Mouse (Mus musculus): ENCODE measurements around the gene Rwdd2a.

The Rwdd2a gene

DNA sequence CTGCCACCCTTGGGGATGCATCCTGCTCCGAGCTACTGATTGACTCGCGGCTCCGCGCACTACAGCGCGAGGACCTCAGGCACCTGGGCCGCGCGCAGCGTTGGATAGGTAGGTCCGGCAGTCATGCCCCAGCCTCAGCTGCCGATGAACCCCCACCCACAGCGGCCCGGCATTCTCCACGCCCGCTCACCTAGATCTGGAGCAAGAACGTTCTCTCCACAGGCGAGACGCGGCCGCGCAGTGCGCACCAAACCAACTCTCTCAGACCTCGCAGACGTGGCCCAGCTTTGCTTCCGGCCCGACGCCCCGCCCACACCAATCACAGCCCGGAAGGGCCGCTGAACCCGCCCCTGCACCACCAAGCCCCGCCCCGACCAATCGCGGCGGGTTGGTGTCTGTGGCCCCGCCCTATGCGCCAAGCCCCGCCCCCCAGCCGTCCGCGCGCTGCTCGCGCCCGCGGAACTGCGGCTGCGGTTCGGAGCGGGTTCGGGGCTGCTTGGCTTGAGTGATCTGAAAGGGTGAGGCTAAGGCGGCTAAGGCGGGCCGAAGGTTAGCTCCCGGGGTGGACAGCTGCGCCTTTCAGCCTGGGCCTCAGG, at the start of gene Rwdd2a, which contains the start of gene Pgm3:
Gene Rwdd2a (plus strand): TSS at position 452 of the 596 bp plus-strand sequence.
Gene Pgm3 (minus strand): TSS at position 303 of the 596 bp plus-strand sequence.
- peak; percentile 92 for DNase-seq (ENCODE audit: low read depth, low spot score)

- no peak for DNase-seq (ENCODE audit: low read depth, low spot score)
Measured at GRCm38 (mm10) chr9:86522335-86522734, 49.5 kb upstream of the Rwdd2a start.

GRCm38 (mm10) chr9:86525600-86525999, 46.2 kb upstream of the Rwdd2a start:
- DNase-seq (ENCODE audit: low read depth, low spot score) = no peak

- DNase-seq (ENCODE audit: low read depth, low spot score) = no peak
Measured at GRCm38 (mm10) chr9:86534071-86534470, 37.7 kb upstream of the Rwdd2a start.

- DNase-seq (ENCODE audit: low read depth, low spot score) = no peak
Measured at GRCm38 (mm10) chr9:86543451-86543850, 28.3 kb upstream of the Rwdd2a start.

DNA sequence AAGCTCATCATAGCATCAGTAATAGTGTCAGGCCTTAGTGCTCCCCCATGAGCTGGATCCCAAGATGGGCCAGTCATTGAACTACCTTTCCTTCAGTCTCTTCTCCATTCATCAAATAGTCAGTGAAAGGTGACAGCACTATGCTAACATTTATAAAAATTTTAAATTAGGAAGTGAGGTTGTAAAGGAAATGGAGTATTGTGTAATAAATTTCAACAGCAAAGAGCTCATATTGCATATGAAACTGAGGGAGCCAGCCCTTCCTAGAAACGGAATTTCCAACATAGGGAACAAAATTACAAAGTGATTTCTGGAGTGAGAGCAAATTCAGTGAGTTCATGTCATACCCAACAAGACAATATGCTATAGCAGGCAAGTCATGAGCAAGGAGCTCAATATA, 27.2 kb upstream of the Rwdd2a start:
- DNase-seq (ENCODE audit: low read depth, low spot score) = no peak

- DNase-seq (ENCODE audit: low read depth, low spot score) = no peak
Measured at GRCm38 (mm10) chr9:86549637-86550162, 22.1 kb upstream of the Rwdd2a start.

GRCm38 (mm10) chr9:86550717-86551116, 21.1 kb upstream of the Rwdd2a start:
- no peak for DNase-seq (ENCODE audit: low read depth, low spot score)

GRCm38 (mm10) chr9:86553886-86554285, 17.9 kb upstream of the Rwdd2a start:
- DNase-seq (ENCODE audit: low read depth, low spot score) = no peak

GRCm38 (mm10) chr9:86554641-86555040, 17.1 kb upstream of the Rwdd2a start:
- DNase-seq (ENCODE audit: low read depth, low spot score) = no peak

- no peak for DNase-seq (ENCODE audit: low read depth, low spot score)
Measured at GRCm38 (mm10) chr9:86560543-86560942, 11.2 kb upstream of the Rwdd2a start.

DNA sequence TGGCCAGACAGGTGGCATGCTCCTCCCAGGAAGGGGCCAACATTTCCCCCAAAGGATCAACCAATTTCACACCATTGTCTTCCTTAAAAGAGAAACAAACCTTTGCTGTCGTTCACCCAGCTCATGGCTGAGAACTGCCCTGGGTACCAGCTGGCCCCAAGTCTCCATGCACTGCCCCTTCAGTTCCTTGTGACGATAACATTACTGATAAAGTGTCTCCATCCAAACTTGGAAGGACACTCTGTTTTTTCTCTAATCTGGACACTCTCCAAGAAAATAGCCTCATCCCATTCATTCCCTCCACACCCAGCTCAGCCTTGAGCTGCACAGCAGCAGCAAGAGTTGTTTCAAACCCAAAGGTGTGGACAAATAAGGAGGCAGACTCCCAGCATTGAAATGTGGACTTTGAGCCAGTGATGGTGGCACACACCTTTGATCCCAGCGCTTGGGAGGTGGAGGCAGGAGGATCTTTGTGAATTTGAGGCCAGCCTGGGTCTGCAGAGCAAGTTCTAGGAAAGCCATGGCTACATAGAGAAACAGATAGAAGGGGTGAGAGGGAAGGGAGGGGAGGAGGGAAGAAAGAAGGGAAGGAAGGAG, 2.4 kb upstream of the Rwdd2a start:
- DNase-seq (ENCODE audit: low read depth, low spot score) = no peak

- DNase-seq (ENCODE audit: low read depth, low spot score) = no peak
Measured at GRCm38 (mm10) chr9:86570261-86570890, 1.4 kb upstream of the Rwdd2a start.

DNA sequence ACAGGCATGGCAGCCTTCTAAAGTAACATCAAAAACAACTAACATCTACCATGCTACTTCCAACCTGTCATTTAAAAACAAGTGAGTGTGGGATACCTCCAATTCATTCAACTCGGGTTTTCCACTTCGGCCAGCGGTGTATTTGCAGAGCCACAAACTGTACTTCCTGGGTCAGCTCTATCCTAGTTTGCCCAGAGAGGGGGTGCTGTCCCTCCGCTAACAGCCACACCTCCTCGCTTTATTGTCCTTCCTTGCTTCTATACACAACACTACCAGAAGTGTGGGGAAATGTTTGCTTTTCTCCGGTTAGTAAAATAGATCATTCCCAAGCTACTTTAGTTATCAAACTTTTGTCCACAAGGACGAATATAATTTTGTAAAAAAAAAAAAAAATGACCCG, 845 bp upstream of the Rwdd2a start:
- no peak for DNase-seq (ENCODE audit: low read depth, low spot score)

GRCm38 (mm10) chr9:86572196-86572595, 405 bp downstream of the Rwdd2a start:
- no peak for DNase-seq (ENCODE audit: low read depth, low spot score)

DNA sequence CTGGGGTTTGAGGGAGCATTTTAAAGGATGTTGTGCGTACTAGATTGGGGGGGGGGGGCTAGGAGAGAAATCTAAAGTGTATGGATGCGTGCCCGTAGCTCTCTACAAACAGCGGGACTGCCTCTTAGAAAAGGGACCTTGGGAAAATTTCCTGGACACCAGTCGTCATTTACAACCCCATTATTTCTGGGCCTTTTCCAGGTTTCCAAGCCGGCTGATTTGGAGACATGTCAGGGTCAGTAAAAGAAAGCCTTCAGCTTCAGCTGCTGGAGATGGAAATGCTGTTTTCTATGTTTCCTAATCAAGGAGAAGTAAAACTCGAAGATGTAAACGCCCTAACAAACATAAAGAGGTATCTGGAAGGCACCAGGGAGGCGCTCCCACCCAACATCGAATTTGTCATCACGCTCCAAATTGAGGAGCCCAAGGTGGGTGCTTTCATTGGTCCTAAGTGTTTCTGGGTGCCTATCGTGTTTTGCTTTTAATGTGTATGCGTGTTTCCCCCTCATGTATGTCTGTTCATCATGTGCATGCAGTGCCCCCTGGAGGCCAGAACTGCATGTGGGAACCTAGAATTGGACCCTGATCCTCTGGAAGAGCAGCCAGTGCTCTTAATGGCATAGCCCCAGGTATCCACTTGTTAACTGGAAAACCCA, 973 bp downstream of the Rwdd2a start:
- DNase-seq (ENCODE audit: low read depth, low spot score) = peak; percentile 85

- no peak for DNase-seq (ENCODE audit: low read depth, low spot score)
Measured at GRCm38 (mm10) chr9:86573616-86574303, 2.0 kb downstream of the Rwdd2a start.

DNA sequence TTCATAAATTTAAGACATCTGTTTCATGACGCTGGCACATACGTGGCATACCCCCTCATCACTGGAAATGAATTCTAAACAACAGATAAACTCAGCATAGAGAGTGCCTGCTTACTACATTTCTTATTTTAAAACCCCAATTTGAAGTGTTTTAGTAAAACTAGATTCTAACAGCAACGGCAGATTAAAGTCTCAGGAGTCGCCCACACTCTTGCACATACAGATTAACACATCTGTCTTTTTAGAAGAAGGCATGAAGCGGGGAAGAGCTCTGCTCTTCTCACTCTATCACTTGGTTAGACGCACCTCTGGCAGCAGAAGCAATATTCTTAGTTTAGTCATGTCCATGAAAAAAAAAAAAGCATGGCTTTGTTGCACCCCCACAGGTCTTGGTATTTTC, 3.4 kb downstream of the Rwdd2a start:
- DNase-seq (ENCODE audit: low read depth, low spot score) = no peak

- DNase-seq (ENCODE audit: low read depth, low spot score) = no peak
Measured at GRCm38 (mm10) chr9:86579657-86580056, 7.9 kb downstream of the Rwdd2a start.

- DNase-seq (ENCODE audit: low read depth, low spot score) = peak; percentile 60
Measured at GRCm38 (mm10) chr9:86583740-86584139, 11.9 kb downstream of the Rwdd2a start.

GRCm38 (mm10) chr9:86587019-86587795, 15.4 kb downstream of the Rwdd2a start:
- peak; percentile 14 for DNase-seq (ENCODE audit: low read depth, low spot score)

Data from ES-CJ7 (cell line).